Mouse (Mus musculus) naive thymus-derived CD4-positive, alpha-beta T cell, adult 2 months (primary cell): ENCODE measurements at regions not wholly inside any gene's neighbourhood (a gene's known extent, or its start where the extent isn't known, plus 50 kb on each side); places are given as distances from the start of the nearest gene placed in this dataset.

Experiments
- DNase-seq: peaks from one replicate; pipeline ENCODE4 v3.0.0-alpha.2; 2011; ENCODE audit warnings: low read depth

GRCm38 (mm10) chr16:91156506-91156905 lies 61.6 kb upstream of the 4932438H23Rik start:
- no peak for DNase-seq

GRCm38 (mm10) chr16:91160679-91161078 lies 64.6 kb upstream of the Olig2 start:
- no peak for DNase-seq

GRCm38 (mm10) chr16:91161616-91162015 lies 63.6 kb upstream of the Olig2 start:
- DNase-seq: no peak

- DNase-seq: no peak
Observed at GRCm38 (mm10) chr16:91162381-91162780, 62.9 kb upstream of the Olig2 start.

GRCm38 (mm10) chr16:91165906-91166305 lies 59.4 kb upstream of the Olig2 start:
- DNase-seq: no peak

- peak; percentile 1 for DNase-seq
Observed at GRCm38 (mm10) chr16:91166866-91167265, 58.4 kb upstream of the Olig2 start.

GRCm38 (mm10) chr16:91168398-91168797 lies 56.9 kb upstream of the Olig2 start:
- no peak for DNase-seq

GRCm38 (mm10) chr16:91169829-91170228 lies 55.4 kb upstream of the Olig2 start:
- no peak for DNase-seq

GRCm38 (mm10) chr16:91171911-91172440 lies 53.3 kb upstream of the Olig2 start:
- no peak for DNase-seq

- DNase-seq: no peak
Observed at GRCm38 (mm10) chr16:91172510-91172909, 52.7 kb upstream of the Olig2 start.

- no peak for DNase-seq
Observed at GRCm38 (mm10) chr16:91173241-91173640, 52.0 kb upstream of the Olig2 start.

GRCm38 (mm10) chr16:91173870-91174278 lies 51.4 kb upstream of the Olig2 start:
- DNase-seq: no peak

- DNase-seq: no peak
Observed at GRCm38 (mm10) chr16:91174401-91174800, 50.9 kb upstream of the Olig2 start.
